Mouse (Mus musculus) ES-Bruce4 (cell line): ENCODE results near the gene Oxsr1.

ENCODE experiments used
- CTCF ChIP-seq: IDR thresholded peaks from one replicate; pipeline ENCODE4 v1.8.1; 2011; ENCODE audit warnings: low read depth, low read length
- EP300 ChIP-seq: IDR thresholded peaks from 2 replicates; pipeline ENCODE4 v1.6.1; 2011; ENCODE audit warnings: low read depth, low read length; ENCODE audit not compliant: insufficient read depth
- POLR2A ChIP-seq: IDR thresholded peaks from one replicate; pipeline ENCODE4 v1.8.1; 2011; ENCODE audit warnings: low read length; ENCODE audit not compliant: insufficient read depth

DNA sequence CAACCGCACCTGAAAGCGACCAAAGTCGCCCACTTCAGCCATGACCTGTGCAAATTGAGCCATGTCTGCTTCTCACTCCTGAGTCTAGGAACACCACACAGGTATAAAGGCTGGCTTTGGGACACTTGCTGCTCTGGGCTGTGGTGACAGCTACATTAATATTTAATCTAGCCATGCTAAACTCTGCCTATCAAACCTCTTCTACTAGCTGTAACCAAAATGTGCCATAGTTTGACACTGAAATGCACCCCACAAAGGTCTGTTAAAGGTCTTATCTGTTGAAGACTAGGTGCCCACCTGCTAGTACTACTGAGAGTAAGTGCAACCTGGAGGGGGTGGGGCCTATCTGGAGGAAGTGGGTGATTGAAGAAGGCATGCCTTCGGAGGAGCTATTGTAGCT is 113.2 kb downstream of the Oxsr1 start, which contains the start of gene Slc22a13:
- TF ChIP-seq CTCF (no peak), POLR2A (no peak), EP300 (no peak)
